Mouse (Mus musculus) CH12.LX (cell line): ENCODE measurements at regions not wholly inside any gene's neighbourhood (a gene's known extent, or its start where the extent isn't known, plus 50 kb on each side); places are given as distances from the start of the nearest gene placed in this dataset.

Source experiments
- CTCF ChIP-seq, 2 experiments: IDR thresholded peaks in 1 of 2; conservative IDR thresholded peaks in 1 of 2; 2 replicates each; pipeline ENCODE4 v1.5.1; 2011 to 2012; ENCODE audit warnings: low read depth in 2 of 2, low read length in 2 of 2, improper control_type of control experiment in 1 of 2, inconsistent platforms in 1 of 2, mild to moderate bottlenecking in 1 of 2, moderate library complexity in 1 of 2
- ELF1 ChIP-seq: IDR thresholded peaks from 2 replicates; pipeline ENCODE4 v1.6.1; 2014; ENCODE audit warnings: low read depth, mild to moderate bottlenecking, inconsistent platforms, low read length, improper control_type of control experiment
- ETS1 ChIP-seq: conservative IDR thresholded peaks from 2 replicates; pipeline ENCODE4 v1.6.1; 2012; ENCODE audit warnings: low read depth, mild to moderate bottlenecking, inconsistent platforms, low read length, improper control_type of control experiment, moderate library complexity
- HCFC1 ChIP-seq: IDR thresholded peaks from 2 replicates; pipeline ENCODE4 v1.6.1; 2012; ENCODE audit warnings: low read depth, mild to moderate bottlenecking, inconsistent platforms, low read length, improper control_type of control experiment
- JUND ChIP-seq: conservative IDR thresholded peaks from 2 replicates; pipeline ENCODE4 v1.6.1; 2011; ENCODE audit warnings: low read depth, low read length, improper control_type of control experiment
- NELFE ChIP-seq: IDR thresholded peaks from 2 replicates; pipeline ENCODE4 v1.6.1; 2011; ENCODE audit warnings: low read depth, low read length, improper control_type of control experiment
- POLR2A ChIP-seq: IDR thresholded peaks from 2 replicates; pipeline ENCODE4 v1.6.1; 2011; ENCODE audit warnings: low read depth, mild to moderate bottlenecking, improper control_type of control experiment, low read length
- RAD21 ChIP-seq: IDR thresholded peaks from 2 replicates; pipeline ENCODE4 v1.6.1; 2011; ENCODE audit warnings: low read depth, mild to moderate bottlenecking, low read length, improper control_type of control experiment, moderate library complexity
- SIN3A ChIP-seq: IDR thresholded peaks from 2 replicates; pipeline ENCODE4 v1.6.1; 2012; ENCODE audit warnings: low read length, improper control_type of control experiment, inconsistent platforms
- TBP ChIP-seq: conservative IDR thresholded peaks from 2 replicates; pipeline ENCODE4 v1.6.1; 2011; ENCODE audit warnings: low read depth, low read length, improper control_type of control experiment
- ZMIZ1 ChIP-seq: IDR thresholded peaks from 2 replicates; pipeline ENCODE4 v1.6.1; 2012; ENCODE audit warnings: low read depth, mild to moderate bottlenecking, inconsistent platforms, low read length, improper control_type of control experiment
- ZNF384 ChIP-seq: IDR thresholded peaks from 2 replicates; pipeline ENCODE4 v1.6.1; 2012; ENCODE audit warnings: low read depth, low read length, improper control_type of control experiment, inconsistent platforms

- TF ChIP-seq NELFE: no peak
- TF ChIP-seq JUND: no peak
- no peak for TF ChIP-seq ETS1
- no peak for TF ChIP-seq ELF1
- TF ChIP-seq POLR2A: no peak
- TF ChIP-seq HCFC1: no peak
- TF ChIP-seq ZNF384: no peak
- TF ChIP-seq RAD21: no peak
- no peak for TF ChIP-seq CTCF (conservative IDR thresholded peaks at IDR 0.05 in 1 of 2, IDR thresholded peaks at IDR 0.05 in 1 of 2; ENCODE audit: low read depth in 2 of 2, low read length in 2 of 2)
- no peak for TF ChIP-seq ZMIZ1
- TF ChIP-seq SIN3A: no peak
- no peak for TF ChIP-seq TBP
Measured at GRCm38 (mm10) chr16:12706907-12707306, 402.6 kb upstream of the Ercc4 start.
